Mouse (Mus musculus) stomach, postnatal 0 days (tissue): ENCODE measurements around the gene 4931428L18Rik. TPM values are rescaled to one million over a fixed set of nuclear protein-coding genes. Genes with fewer than 3 reads are reported as not detected.

Source experiments
- ATAC-seq: fragments of 200-750 bp; cut with Nextera tagmentation; 2 replicates; pipeline ENCODE4 v1.8.0; 2017; ENCODE audit not compliant: low FRiP score, low TSS enrichment
- DNase-seq: peaks from one replicate; pipeline ENCODE4 v3.0.0-alpha.2; 2016; ENCODE audit warnings: low spot score
- H3K27ac ChIP-seq: fragments of 300-500 bp; sonication (generic); replicated peaks from 2 replicates; pipeline ENCODE4 v1.5.1; 2014; ENCODE audit warnings: mild to moderate bottlenecking, control low read depth
- H3K27me3 ChIP-seq: fragments of 300-500 bp; sonication (generic); 2 replicates; pipeline ENCODE4 v1.6.1; 2014; ENCODE audit warnings: low read length; ENCODE audit not compliant: control insufficient read depth, insufficient read depth
- H3K36me3 ChIP-seq: fragments of 300-500 bp; sonication (generic); 2 replicates; pipeline ENCODE4 v1.6.1; 2014; ENCODE audit warnings: low read length, mixed read lengths; ENCODE audit not compliant: control insufficient read depth, insufficient read depth
- H3K4me1 ChIP-seq: fragments of 300-500 bp; sonication (generic); replicated peaks from 2 replicates; pipeline ENCODE4 v1.6.1; 2014; ENCODE audit warnings: antibody characterized with exemption; ENCODE audit not compliant: control insufficient read depth, insufficient read depth
- H3K4me2 ChIP-seq: fragments of 300-500 bp; sonication (generic); replicated peaks from 2 replicates; pipeline ENCODE4 v1.6.1; 2014; ENCODE audit warnings: low read depth, mild to moderate bottlenecking, control low read depth, moderate library complexity
- H3K4me3 ChIP-seq: fragments of 300-500 bp; sonication (generic); 2 replicates; pipeline ENCODE4 v1.5.1; 2014; ENCODE audit warnings: low read depth, low read length, control low read depth
- H3K9ac ChIP-seq: fragments of 300-500 bp; sonication (generic); 2 replicates; pipeline ENCODE4 v1.6.1; 2014; ENCODE audit warnings: mild to moderate bottlenecking, low read length, control low read depth, mixed read lengths
- H3K9me3 ChIP-seq: fragments of 300-500 bp; sonication (generic); 2 replicates; pipeline ENCODE4 v1.6.1; 2016; ENCODE audit warnings: low read length; ENCODE audit not compliant: control insufficient read depth
- CTCF ChIP-seq: IDR thresholded peaks from 2 replicates; pipeline ENCODE4 v1.5.1; 2016; ENCODE audit warnings: antibody characterized with exemption, low read depth, mild to moderate bottlenecking, moderate library complexity
- EP300 ChIP-seq: optimal IDR thresholded peaks from 2 replicates; pipeline ENCODE3; 2016; ENCODE audit warnings: antibody characterized with exemption
- WGBS: fragments of 180-500 bp; shearing (Covaris S2); extraction: QIAGEN DNeasy Blood & Tissue Kit; methylation state at CpG from one replicate; pipeline ENCODE4 v1.1.7; 2014; 5-methylcytosine and 5-hydroxymethylcytosine counted together
- polyA plus RNA-seq: library from polyadenylated mRNA; unstranded; fragments of >200 nt; fragmentation: Nextera tagmentation; extraction: Ambion mirVana; gene quantifications from 2 replicates; pipeline ENCODE4 v1.2.1, GENCODE M21; 2015

Gene 4931428L18Rik
- polyA plus RNA-seq, 1 experiment from 2014 or later, result 0.16 TPM

DNA sequence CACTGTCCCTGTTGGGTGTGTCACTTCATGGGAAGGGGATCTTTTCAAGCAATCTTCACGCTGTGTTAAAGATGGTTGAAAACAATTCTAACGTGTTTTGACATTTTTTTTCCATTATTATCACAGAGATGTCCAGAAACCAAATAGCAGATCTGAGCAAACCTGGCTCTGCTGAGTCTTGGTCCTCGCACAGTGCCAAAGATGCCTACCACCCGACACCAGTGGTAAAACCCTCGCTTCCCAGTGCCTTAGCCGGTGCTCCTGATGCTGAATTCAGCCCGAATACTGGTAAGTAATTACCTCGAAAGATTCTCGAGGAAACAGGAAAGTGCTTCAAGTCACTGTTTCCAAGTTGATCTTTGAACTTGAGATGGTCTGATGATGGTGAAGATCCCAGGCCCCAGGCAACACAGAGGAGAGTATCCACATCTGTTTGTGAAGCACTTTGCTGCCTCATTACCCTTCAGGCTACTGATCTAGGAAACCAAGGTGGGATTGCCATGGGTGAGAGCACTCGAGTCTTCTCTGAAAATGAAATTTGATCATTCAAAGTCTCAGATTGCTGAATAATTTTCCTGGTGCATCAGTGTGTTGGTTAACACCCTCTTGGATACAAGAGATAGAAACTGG is 32.1 kb downstream of the 4931428L18Rik start:
- 77% methylated on average over 10 of the region's 10 CpGs for WGBS
- TF ChIP-seq CTCF, result no peak
- no peak for TF ChIP-seq EP300

DNA sequence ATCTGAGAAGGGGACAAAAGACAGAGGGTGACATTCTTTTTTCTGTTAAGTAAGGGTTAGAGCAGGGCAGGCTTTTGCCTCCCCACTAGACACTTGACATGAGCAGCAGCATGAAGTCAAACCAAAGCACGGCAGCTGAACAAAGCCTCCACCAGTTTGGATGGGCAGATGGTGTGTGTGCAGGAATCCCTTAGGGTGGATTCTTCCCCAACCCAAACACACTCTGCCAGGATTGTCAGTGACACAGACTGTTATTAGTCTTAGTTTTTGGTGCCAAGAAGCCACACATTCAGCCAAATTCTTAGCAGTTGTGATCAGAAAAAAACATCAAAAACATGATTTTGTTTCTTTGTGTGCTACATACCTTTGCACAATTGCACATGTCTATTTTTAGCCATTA is 44.2 kb downstream of the 4931428L18Rik start:
- Histone ChIP-seq H3K36me3 (no peaks in the 10 kb centered on the region), H3K4me2 (no peak overlapping the region), H3K27ac (no peak overlapping the region), H3K9me3 (no peaks in the 10 kb centered on the region), H3K4me1 (no peaks in the 10 kb centered on the region), H3K9ac (no peak overlapping the region), H3K4me3 (no peak overlapping the region), H3K27me3 (no peaks in the 10 kb centered on the region)
- ATAC-seq (no peak), DNase-seq (no peak)
- WGBS, result 72% methylated on average over 1 of the region's 1 CpGs
- TF ChIP-seq EP300 (no peak), CTCF (no peak)

More for the DNA sequence above, 32.1 kb downstream of the 4931428L18Rik start:
- no peak overlapping the region for H3K27ac ChIP-seq
- no peak for DNase-seq
- no peaks in the 10 kb centered on the region for H3K27me3 ChIP-seq
- no peaks in the 10 kb centered on the region for H3K36me3 ChIP-seq
- no peak overlapping the region for H3K4me3 ChIP-seq
- no peaks in the 10 kb centered on the region for H3K4me1 ChIP-seq
- no peak overlapping the region for H3K4me2 ChIP-seq
- no peak for ATAC-seq
- no peak overlapping the region for H3K9ac ChIP-seq
- H3K9me3 ChIP-seq, result no peaks in the 10 kb centered on the region

DNA sequence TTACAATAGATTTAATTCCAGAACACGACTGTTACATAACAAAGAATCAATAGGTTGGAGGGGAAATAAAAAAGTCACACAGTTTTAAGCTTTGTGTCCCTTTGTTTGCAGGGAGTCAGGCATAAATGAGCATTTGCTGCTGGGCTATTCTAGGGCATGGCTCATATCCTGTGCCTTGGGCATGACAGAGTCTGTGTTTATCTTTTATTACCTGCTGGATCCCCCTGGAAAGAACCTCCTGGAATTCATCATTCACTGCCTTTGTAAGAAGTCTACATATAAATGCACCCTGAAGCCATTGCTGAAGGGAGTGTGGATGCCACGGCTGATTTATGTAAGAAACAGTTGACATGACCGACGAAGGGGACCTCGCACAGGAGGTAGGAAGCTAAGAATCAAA is 46.4 kb downstream of the 4931428L18Rik start, which contains the start of gene Lgsn:
TSS of gene Lgsn (plus strand) at position 301 of the 400 bp plus-strand sequence.
- Histone ChIP-seq H3K36me3 (no peaks in the 10 kb centered on the region), H3K9ac (no peak within 1 kb of the TSS), H3K4me3 (no peak within 1 kb of the TSS), H3K4me1 (no peaks in the 10 kb centered on the region), H3K27ac (no peak within 1 kb of the TSS), H3K9me3 (no peaks in the 10 kb centered on the region), H3K4me2 (no peak within 1 kb of the TSS), H3K27me3 (no peaks in the 10 kb centered on the region)
- ATAC-seq, result no peak
- no peak for DNase-seq
- 66% methylated on average over 5 of the region's 5 CpGs for WGBS
- TF ChIP-seq CTCF, result no peak
- TF ChIP-seq EP300, result no peak

DNA sequence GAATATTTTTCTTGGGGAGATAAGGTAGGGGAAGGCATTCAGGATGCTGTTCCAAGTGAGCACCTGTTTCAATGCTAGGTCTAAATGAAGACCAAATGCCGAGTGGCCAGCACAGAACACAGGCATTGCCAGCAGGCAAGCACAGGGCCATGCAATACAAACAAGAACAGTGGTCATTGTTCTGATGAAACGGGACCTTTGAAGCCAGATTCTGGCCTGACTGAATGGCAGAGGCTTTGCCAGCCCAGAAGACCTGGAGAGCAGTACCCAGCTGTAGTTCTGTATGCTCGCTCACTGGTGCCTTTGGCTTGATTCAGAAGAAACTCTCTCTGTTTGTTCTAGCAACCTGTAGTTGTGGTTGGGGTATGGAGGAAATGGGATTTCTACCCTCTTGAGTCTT is 47.1 kb downstream of the 4931428L18Rik start:
- Histone ChIP-seq H3K4me3 (no peak overlapping the region), H3K9ac (no peak overlapping the region), H3K27ac (no peak overlapping the region), H3K27me3 (no peaks in the 10 kb centered on the region), H3K9me3 (no peaks in the 10 kb centered on the region), H3K4me1 (no peaks in the 10 kb centered on the region), H3K4me2 (no peak overlapping the region), H3K36me3 (no peaks in the 10 kb centered on the region)
- WGBS, result 61% methylated on average over 3 of the region's 3 CpGs
- no peak for DNase-seq
- ATAC-seq, result no peak
- TF ChIP-seq CTCF (no peak), EP300 (no peak)

DNA sequence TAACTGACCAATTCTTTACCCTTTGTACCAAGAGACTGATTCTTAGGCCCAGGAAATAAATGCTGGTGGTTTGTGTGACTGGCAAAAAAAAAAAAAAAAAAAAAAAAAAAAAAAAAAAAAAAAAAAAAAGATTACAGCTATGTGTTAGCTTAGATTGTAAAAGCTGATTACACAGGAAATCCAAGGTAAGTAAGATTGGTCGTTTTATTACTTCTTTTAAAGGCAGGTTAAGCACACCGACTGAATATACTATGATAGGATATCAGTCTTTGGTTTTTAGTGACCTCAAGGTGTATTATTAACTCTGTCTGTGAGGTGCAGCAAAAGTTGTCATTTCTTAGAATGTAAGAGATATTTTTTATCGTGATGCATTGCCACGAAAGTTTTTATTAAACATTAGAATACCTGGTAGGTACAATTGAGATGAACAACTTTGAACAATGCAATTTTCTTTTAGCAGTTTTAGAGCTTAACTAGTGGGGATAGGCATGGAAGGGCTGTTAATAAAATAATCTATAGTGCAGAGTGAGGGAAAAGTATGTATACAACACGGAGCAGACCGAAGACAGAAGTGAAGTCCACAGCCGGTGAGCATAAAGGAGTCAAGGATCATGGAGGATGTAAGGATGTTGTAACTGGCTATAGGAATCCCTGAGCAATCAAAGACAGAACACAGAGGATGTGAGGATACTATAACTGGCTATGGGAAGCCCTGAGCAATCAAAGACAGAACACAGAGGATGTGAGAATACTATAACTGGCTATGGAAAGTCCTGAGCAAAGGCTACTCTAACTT is 57.0 kb downstream of the 4931428L18Rik start:
- H3K4me1 ChIP-seq, result no peaks in the 10 kb centered on the region
- H3K27me3 ChIP-seq, result no peaks in the 10 kb centered on the region
- DNase-seq (no peak), ATAC-seq (no peak)
- no peaks in the 10 kb centered on the region for H3K36me3 ChIP-seq
- H3K27ac ChIP-seq, result no peak overlapping the region
- TF ChIP-seq EP300 (no peak), CTCF (no peak)
- H3K4me3 ChIP-seq, result no peak overlapping the region
- WGBS, result 70% methylated on average over 7 of the region's 7 CpGs
- no peaks in the 10 kb centered on the region for H3K9me3 ChIP-seq
- no peak overlapping the region for H3K4me2 ChIP-seq
- H3K9ac ChIP-seq, result no peak overlapping the region

DNA sequence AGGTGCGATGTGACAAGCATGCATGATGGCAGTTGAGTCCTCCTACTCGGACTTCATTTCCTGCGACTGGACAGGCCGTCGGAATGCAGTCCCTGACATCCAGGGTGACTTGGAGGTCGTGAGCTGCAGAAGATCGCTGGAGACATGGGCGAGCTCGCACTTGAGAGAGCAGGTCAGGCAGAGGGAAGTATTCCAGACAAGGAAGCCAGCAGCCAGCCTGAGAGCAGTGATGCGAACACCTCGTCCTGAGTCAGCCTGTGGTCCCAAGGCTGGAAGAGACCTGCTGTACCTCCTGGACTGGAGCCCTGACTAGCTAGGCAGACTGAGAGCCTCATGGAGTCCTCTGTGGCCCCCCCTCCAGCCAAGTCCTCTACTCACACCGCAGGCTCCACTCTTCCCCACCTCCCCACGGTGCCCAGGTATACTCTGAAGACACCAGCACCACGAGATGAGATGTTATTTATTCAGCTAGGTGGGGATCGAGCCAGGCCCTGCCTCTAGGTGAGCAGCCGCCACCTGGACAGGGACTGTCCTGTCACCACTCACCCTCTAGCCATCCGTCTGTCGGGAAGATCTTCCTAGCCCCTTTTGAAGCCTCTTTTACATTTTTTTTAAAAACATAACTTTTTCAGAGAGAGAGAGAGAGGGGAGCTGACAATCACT is 57.8 kb downstream of the 4931428L18Rik start:
- TF ChIP-seq EP300 (no peak), CTCF (no peak)
- no peak overlapping the region for H3K27ac ChIP-seq
- no peaks in the 10 kb centered on the region for H3K4me1 ChIP-seq
- H3K27me3 ChIP-seq, result no peaks in the 10 kb centered on the region
- no peak overlapping the region for H3K4me3 ChIP-seq
- no peak for ATAC-seq
- no peaks in the 10 kb centered on the region for H3K9me3 ChIP-seq
- DNase-seq, result no peak
- no peak overlapping the region for H3K9ac ChIP-seq
- no peak overlapping the region for H3K4me2 ChIP-seq
- WGBS, result 69% methylated on average over 18 of the region's 18 CpGs
- H3K36me3 ChIP-seq, result no peaks in the 10 kb centered on the region
